Mouse (Mus musculus): ENCODE data around the gene Nif3l1.
A peak's percentile ranks its signal among the peaks of the same experiment; 100 is the strongest.

The Nif3l1 gene

DNA sequence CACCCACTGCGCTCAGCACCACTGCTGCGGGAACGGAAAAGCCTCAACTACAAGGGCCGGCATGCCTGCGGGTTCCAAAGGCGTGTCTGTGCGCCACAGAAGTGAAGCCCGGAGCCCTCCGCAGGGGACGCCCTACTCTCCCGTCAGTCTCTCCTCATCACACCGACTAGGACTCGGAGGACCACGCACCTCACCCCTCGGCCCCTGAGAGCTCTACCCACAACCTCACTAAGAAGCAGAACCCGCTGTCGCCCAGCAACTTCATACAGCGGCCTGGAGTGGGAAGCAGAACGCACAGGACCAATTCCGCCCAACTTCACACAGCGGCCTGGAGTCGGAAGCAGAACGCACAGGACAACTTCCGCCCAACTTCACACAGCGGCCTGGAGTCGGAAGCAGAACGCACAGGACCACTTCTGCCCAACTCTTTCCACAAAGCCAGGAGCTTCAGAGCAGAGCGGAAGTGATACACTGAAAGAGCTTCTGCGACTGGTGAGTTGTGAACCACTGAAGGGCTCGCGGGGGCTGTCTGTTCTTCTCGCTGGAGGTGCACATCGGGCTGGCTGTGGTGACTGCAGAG, at the start of gene Nif3l1, which contains the start of gene Ppil3:
Nif3l1 (plus strand) TSS at position 9 of the 580 bp plus-strand sequence.
Ppil3 (minus strand) TSS at position 344 of the 580 bp plus-strand sequence.
- DNase-seq, result peak; percentile 66 to 76

DNA sequence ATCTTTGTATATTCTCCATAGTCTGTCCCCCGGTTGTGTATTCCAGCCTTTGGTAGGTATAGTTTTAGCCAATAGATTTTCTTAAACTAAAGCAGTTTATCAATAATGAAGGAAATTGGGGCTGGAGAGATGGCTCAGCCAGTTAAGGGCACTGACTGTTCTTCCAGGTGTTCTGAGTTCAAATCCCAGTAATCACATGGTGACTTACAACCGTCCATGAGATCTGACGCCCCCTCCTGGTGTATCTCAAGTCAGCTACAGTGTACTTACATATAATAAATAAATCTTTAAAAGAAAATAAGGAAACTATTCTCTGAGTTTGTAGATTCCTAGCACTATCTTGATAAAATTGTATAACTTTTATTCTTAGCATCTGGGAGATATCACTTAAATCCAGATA, 49.6 kb upstream of the Nif3l1 start:
- DNase-seq, result no peak

DNA sequence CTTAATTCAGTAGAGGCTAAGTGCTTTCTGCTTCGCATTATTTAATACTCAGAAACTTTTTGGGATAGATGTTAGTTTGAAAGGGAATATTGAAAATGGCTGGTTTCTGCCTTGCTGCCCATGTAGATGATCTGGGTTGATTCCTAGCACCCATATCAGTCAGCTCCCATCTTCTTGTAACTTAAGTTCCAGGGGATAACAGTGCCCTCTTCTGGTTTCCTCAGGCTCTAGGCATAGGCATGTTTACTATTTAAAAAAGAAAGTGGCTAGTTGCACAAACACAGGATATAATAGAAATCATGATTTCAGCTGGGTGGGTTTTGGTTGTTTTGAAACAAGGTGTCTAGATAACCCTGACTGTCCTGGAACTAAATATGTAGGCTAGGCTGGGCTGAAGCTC, 48.8 kb upstream of the Nif3l1 start:
- no peak for DNase-seq

DNA sequence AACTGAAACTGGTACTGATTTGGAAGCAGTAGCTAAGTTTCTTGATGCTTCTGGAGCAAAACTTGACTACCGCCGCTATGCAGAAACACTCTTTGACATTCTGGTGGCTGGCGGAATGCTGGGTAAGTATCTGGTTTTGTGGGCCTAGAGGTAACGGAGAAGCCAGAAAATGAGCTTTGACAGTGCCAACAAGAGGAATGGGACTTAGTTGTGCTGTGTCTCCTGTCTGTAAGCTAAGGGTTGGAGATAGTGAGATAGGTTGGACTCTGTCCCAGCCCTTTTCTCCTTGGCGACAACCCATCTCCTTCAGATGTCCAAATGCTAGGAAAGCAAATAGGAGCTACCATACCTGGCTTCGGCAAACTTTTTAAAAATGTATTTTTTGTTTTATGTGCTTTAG, 47.2 kb upstream of the Nif3l1 start:
- DNase-seq, result no peak

DNA sequence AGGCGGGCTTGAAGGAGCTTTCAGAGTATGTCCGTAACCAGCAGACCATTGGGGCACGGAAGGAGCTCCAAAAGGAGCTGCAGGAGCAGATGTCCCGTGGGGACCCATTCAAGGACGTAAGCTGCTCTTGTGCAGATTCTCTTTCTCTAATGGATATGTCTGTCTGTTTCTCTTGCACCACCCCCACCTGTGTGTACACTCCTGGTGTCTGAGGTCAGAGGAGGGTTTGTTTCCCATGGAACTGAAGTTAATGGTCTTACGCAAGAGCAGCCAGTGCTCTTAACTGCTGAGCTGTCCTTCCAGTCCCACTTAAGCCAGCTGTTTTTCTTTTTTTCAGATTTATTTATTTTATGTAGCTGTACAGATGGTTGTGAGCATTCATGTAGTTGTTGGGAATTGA, 43.6 kb upstream of the Nif3l1 start:
- DNase-seq, result no peak

DNA sequence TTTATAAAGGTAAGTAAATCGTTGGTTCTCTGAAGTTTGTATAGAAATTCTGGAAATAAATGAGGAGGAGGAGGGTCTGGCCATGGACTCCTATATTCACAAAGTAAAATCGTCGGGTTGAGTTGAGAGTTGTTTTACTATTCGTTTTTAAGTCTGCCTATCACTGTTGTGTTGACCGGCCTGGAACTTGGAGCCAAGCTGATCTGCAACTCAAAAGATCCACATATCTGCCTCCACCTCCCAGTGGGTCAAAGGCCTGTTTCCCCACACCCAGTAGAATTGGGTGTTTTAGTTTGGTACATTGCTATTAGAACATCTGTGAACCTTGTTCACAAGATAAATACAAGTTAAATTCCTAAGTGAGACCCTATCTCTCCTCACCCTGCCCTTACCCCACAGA, 41.2 kb upstream of the Nif3l1 start:
- no peak for DNase-seq

DNA sequence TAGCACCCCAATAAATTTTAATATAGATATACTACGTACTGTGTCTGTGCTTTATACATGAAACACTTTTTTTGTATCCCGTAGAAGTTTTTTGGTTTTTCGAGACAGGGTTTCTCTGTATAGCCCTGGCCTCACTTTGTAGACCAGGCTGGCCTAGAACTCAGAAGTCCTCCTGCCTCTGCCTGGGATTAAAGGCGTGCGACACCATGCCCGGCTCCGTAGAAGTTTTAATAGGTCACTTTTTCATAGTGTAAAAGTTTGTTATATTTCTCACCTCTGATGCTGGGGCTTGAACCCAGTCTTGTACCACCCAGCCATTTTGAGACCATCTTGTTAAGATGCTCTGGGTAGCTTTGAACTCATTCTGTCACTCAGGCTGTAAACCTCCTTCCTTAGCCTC, 37.6 kb upstream of the Nif3l1 start:
- no peak for DNase-seq

DNA sequence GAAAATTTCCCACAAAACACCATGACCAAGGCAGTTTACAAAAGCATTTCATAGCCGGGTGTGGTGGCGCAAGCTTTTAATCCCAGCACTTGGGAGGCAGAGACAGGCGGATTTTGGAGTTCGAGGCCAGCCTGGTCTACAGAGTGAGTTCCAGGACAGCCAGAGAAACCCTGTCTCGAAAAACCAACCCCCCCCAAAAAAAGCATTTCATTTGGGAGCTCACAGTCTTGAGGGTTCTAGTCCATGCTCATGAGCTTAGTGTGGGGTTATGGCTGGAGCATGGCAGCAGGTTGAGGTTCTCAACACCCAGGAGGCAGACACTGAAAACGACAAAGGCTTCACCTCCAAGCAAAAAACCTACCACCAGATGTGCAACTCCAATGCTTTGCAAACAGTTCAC, 36.8 kb upstream of the Nif3l1 start:
- no peak for DNase-seq

DNA sequence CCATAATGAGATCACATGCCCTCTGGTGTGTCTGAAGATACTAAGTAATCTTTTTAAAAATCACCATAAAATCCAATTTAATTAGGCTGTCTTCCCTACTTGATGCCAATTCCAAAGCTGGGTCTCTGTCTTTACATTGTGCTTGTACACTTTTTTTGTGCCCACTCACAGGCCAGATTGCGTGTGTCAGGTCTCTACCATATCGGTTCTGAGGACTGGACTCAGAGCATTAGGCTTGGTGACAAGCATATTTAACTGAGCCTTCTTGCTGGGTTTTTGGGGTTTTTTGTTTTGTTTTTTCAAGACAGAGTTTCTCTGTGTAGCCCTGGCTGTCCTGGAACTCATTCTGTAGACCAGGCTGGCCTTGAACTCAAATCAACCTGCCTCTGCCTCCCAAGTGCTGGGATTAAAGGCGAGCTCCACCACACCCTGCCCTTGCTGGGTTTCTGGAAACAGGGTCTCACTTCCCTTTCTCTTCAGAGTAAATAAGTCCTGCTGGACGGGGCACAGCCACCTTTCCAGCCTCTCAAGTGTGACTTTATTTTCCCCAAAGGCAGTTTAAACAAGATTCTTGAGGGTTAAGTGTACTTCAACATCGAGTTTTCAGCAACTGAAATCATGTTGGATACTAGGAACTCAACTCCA, 35.3 kb upstream of the Nif3l1 start:
- no peak for DNase-seq

DNA sequence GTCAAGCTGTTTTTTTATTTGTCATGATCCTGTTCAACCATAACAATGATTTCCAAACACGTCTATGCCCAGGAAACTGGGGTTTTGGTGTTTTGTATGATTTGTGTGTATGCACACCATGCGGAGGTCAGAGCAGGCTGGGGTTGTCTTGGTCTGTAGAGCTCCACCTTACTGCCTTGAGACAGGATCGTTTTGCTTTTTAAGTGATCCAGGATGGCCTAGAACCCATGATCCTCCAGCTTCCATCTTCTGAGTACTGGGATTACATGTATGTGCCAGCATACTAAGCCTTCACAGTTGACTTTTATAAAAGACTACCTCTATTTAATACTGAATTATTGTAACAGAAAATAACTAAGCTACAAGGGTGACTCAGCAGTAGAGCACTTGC, 34.8 kb upstream of the Nif3l1 start:
- no peak for DNase-seq

DNA sequence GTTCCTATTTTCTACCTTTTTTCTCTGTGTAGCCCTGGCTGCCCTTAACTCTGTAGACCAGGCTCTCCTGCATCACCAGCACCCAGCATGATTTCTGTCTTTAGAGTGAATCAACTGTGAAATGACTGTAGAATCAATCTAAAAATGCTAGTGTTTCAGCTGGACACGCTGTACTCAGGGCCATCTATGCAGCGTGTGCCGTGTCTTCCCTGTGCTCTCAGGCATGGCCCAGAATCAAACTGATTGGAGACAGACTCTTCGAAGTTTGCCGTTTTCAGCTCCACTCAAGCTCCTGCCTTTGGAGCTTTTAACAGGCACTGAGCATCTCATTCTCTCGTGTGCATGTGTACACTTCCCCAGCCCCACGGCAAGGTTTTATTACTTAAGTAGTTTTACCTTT, 34.2 kb upstream of the Nif3l1 start:
- DNase-seq, result no peak

DNA sequence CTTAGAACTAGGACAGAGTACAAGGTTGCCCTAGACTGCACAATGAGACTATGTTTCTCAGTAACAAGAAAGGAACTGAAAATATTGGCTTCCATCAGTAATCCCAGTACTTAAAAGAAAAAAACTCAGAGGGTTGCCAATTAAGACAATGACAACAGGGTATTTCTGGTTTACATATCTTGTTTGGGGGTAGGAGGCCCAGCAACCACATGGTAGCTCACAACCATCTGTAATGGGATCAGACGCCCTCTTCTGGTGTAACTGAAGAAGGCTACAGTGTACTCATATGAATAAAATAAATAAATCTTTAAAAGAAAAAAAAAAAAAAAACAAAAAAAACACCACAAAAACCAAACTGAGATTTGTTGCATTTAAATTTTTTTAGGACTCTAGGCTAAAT, 29.5 kb upstream of the Nif3l1 start:
- no peak for DNase-seq

DNA sequence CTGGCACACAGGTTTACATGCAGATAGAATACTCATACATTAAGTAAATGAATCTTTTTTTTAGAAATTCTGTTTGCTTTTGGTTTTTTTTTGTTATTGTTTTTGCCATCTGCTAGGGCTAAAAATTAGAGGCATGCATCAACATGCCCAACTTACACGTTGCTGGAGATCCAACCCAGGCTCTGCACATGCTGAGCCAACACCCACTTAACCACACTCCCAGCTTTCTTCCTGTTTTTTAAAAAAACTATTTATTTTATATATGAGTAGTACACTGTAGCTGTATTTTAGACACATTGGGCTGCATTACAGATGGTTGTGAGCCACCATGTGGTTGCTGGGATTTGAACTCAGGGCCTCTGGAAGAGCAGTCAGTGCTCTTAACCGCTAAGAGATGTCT, 28.9 kb upstream of the Nif3l1 start:
- DNase-seq, result no peak

DNA sequence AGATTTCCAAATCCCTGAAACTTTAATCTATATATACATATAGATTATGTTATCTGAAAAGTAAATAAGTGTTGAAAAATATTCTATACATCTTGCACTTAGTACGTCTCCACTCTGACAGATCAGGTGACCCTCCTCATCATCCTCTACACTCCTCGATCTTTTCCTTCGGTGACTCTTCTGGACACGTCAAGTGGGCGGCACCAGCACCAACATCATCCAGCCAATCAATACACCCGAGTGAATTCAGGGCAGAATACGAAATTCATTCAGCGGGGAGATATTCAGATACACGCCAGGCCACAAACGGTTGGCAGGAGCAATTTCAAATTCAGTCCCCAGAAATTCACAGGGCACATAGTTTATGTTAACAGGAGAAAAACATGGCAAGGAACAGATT, 24.9 kb upstream of the Nif3l1 start:
- DNase-seq, result no peak

DNA sequence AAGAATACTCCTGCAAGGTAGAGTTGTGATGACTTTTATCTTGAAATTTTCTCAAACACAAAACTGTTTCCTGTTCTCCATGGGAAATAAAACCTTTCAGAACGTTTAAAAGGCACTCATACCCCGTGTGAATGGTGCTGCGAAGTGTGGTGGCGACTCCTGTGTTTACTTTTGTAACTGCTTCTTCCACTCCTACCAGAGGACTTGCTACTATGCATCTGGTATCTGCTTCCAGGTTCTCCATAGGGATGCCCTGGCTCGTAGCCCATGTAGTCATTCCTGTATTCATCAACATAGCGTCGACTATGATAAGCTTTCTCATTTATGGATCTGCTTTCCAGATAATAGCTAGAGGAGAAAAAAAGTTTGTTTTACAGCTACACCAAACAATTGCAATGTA, 24.0 kb upstream of the Nif3l1 start:
- DNase-seq, result no peak

DNA sequence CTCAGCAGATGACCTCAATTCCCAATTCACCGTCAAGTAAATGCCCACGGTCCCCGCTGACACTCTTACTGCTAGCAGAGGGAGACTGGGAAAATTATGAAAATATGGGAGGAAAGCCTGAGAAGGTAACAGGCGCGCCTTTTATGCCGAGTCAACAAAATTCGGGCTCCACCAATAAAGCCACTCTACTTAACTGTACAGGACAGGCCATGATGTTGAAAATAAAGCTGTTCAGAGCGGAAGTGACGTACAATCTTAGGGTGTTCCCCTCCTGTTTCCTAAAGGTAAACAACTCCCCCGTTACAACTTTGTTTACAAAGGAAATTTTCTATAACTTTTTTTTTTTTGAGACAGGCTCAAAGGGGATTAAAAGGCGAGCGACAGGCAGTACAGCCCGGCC, 22.1 kb upstream of the Nif3l1 start:
- peak in 1 of 2 experiments; percentile 35 for DNase-seq

DNA sequence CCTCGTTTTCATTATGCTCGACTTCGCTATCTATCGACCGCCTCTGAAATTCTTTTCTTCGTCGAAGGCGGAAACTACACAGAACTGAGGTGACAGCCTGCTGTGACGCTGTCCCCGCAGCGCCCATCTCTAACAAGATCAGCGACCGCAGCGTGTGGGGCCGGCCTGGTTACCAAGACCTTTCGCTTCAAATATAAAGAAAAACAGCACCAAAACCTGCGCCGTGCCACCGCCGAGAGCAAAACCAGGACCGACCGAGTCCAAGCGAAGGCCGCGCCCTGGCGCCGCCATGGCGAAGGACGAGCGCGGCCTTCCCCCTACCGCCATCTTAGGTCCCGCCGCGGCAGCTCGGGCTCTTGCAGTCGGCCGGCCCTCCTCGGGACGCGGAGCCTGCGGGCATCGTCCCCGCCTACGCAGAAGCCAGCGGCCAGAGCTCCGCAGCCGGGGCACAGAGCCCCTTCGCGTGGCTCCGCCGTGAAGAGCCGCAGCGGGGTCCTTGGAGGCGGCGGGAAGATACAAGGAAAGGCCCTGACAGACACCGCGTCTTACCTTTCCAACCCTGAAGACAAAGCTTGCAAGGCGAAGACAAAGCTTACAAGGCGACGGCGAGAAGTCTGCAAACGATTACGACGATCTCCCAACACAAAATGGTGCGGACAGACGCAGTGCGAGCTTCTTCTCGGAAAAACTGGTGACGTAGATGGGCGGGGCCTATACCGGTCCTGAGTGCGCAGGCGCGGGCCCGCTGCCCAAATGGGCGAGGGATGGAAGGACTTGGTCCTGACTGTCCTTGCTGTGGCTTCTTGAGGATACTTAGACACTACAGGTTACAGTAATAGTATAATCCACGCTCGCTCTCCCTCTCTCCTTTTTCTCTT, 21.3 kb upstream of the Nif3l1 start, which contains the start of gene Clk1:
Clk1 (minus strand) TSS at position 696 of the 878 bp plus-strand sequence.
- DNase-seq, result peak; percentile 87 to 91

DNA sequence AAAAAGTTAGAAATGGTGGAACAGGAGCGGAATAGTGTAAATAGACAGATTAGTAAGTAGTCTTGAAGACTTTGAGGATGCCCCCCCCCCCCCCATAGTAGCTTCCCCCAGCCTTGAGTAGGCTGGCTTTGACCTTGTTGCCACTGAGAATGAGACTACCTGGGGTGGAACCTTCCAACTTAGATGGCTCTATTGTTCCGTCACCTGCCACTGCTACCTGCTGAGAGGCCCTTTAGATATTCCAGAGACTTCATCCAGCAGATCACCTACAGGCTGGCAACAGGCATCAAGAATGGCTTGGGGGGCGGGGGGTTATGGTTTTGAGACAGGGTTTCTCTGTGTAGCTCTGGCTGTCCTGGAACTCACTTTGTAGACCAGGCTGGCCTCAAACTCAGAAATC, 20.4 kb upstream of the Nif3l1 start:
- DNase-seq, result no peak

DNA sequence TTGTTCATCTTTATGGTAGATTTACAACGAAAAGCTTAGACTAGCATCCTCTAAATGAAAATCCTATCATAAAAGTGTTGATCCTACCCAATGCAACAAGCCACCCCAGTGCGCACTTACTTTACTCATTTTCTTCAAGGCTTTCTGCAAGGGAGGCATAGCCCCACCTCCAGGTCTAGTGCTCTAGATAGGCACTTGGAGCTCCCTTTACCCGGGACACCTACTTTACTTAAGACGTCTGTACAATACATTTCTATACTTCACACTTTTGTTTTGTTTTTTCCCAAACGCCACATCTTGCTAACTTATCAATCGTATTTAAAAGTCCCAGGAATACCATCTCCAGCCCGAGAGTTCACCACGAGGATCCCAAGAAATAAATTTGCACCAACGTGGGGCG, 260 bp upstream of the Nif3l1 start:
- DNase-seq, result no peak

DNA sequence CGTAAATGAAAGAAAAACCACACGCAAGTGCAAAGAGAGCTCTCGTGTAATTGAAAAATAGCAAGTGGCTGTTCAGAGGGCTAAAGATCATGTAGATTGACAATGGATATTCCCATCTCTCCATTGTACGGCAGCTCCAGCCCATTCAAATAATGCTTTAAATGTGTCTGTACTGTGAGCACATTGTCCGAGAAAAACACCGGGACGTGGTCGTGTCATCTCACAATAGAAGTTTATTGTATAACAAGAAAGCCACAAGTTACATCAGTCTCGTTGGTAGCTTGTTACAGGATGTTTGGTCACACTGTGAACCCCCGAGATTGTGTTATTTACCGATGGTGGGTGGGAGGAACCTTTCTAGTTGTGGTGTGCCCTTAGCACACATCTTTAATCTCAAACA, 910 bp downstream of the Nif3l1 start:
- no peak for DNase-seq

DNA sequence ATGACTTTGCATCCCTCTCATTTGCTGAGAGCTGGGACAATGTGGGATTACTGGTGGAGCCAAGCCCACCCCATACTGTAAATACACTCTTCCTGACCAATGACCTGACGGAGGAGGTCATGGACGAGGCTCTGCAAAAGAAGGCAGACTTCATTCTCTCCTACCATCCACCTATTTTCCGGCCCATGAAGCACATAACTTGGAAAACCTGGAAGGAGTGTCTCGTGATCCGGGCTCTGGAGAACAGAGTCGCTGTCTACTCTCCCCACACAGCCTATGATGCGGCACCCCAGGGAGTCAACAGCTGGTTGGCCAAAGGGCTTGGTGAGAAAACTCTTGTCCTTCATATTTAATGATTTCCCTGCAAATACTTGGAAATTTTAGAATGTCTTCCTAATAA, 2.8 kb downstream of the Nif3l1 start:
- no peak for DNase-seq

DNA sequence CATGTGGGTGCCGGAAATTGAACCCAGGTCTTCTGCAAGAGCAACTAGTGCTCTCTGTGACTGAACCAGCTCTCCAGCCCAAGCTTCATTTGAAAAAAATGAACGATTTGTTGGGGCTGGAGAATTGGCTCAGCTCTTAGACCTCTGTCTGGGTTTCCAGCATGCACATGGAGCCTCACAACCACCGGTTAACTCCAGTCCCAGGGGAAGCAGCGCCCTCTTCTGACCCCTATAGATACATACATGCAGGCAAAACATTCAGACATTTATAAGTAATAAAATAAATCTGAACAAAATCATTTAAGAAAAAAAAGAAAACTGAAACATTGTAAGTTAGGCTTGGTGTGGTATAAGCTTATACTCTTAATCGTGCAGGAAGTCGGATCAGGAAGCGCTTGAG, 3.4 kb downstream of the Nif3l1 start:
- no peak for DNase-seq

DNA sequence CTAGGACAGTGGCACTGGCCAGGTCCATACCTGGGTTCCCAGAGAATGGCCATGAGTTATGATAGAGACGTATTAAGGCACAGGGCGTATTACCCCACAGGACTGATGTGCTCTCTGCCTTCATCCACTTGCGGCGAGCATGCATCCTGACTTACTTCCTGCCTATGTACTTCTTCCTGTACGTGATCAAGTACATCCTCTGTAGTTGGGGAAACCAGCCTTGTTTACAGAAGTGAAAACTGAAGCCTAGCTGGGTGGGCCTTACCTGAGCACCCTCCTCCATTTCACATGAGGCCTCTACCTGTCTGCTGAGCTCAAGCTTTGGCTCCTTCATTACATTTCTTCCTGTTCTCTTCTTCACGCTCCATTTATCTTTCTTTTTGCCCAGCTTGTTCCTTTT, 9.4 kb downstream of the Nif3l1 start:
- DNase-seq, result no peak

DNA sequence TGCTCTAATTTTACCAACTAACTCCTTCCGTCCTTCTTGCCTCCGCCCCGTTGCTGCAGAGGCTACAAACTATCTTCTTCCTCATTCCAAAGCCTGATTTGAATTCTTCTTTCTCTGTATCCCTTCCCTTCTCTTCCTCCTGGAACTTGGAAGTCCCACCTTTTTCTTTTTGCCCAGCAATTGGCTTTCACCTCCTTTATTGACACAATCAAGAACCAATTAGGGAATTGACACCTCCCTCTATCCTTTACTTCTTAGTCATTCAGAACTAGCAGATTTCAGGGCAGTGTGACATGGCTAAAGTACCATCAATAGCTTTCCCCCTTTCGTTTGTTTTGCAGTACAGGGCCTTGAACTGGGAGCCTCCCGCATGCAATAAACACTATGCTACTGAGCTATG, 13.2 kb downstream of the Nif3l1 start:
- DNase-seq, result no peak
